Mouse (Mus musculus): ENCODE data around the gene Zfp978.
"Not testable (repeated sequence)": the region's sequence is repeated elsewhere in the genome, so short reads cannot be mapped to it uniquely, and the experiment has no call there.

DNA sequence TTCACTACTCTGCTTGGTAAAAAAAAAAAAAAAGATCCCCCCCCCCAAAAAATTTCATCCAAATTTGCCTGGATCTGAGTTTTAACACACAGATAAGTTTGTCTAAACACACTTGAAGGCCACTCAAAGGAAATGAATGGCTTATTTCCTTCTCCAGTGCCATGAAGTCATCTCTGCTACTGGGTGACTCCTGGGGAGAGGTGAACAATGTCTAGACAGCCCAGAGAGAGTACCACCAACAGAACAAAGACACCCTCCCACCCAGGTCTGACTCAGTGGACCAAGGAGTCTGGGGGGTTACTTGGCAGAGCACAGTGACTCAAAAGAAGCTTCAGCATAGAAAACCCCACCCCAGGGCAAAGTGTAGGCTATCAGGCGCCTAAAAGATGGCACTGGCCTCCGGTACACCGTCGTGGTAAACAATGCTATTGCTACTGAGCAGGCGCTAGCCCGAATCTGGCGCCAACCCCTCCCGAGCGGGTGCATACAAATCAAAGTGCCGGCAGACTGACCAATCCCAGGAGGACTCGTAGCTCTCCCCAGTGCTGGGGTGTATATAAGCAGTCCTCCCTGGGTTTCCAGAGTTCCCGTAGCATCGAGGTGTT, 9.6 kb upstream of the Zfp978 start:
- TF ChIP-seq POLR2A (IDR thresholded peaks at IDR 0.05; ENCODE audit: borderline replicate concordance, control insufficient read depth, low read depth, low read length); CTCF (IDR thresholded peaks at IDR 0.05; ENCODE audit: control insufficient read depth, insufficient read depth, low read length): not testable (repeated sequence)

Data from bone marrow, adult 2 months (tissue).